27 mouse cellular contexts compared by ENCODE assay signal in the genomic region with DNA sequence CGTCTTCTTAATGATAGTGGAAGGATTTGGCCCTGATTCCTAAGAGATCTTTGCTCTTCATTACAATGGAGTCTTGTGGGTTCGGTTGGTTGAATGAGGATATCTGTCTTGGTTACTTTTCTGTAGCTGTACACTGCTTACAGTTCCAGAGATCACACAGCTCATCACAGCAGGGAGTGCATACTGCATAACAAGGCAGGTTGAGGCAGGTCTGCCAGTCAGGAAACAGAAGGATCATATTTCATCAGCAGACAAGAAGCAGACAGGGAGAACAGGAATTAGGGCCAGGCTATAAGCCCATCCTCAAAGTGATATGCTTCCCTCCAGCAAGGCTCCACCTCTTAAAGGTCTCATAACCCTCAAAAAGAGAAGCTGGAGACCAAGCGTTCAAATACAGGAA.
A peak's percentile ranks its signal among the peaks of the same experiment; 100 is the strongest.
DNase-seq lines count a peak whose midpoint lies in the region; ATAC-seq lines count a peak whose summit lies in the region.
"Had no signal": no experiment of that assay in that cellular context is flagged by ENCODE, and none has a peak within 500 bp of the region (broad histone marks: within the 10 kb centered on the region; RNA-seq: fewer than 3 reads in every experiment).

No protein-coding gene starts in this region.

- H3K9me3 ChIP-seq in embryonic facial prominence, embryonic 11.5 days (replicated peaks; ENCODE audit: control insufficient read depth, low read length), result no peaks in the 10 kb centered on the region
- H3K9me3 ChIP-seq in embryonic facial prominence, embryonic 10.5 days, result no peaks in the 10 kb centered on the region
- no peaks in the 10 kb centered on the region for H3K9me3 ChIP-seq in limb, embryonic 15.5 days
- H3K9me3 ChIP-seq in forebrain, embryonic 11.5 days (ENCODE audit: control insufficient read depth, low read length), result no peaks in the 10 kb centered on the region
- H3K9me3 ChIP-seq: embryonic facial prominence, embryonic 12.5 days; forebrain, embryonic 12.5 days; forebrain, embryonic 15.5 days; hindbrain, embryonic 10.5 days; hindbrain, embryonic 13.5 days had no signal

- H3K9ac ChIP-seq in embryonic facial prominence, embryonic 11.5 days (replicated peaks; ENCODE audit: low read length), result no peak overlapping the region
- no peak overlapping the region for H3K9ac ChIP-seq in limb, embryonic 15.5 days
- no peak overlapping the region for H3K9ac ChIP-seq in forebrain, embryonic 11.5 days (ENCODE audit: low read length)
- H3K9ac ChIP-seq: embryonic facial prominence, embryonic 12.5 days; forebrain, embryonic 12.5 days; forebrain, embryonic 15.5 days; hindbrain, embryonic 13.5 days had no signal

- no peak for ATAC-seq in embryonic facial prominence, embryonic 11.5 days (replicated peaks; ENCODE audit: insufficient number of reproducible peaks, low FRiP score, low TSS enrichment, low read depth)
- ATAC-seq in limb, embryonic 15.5 days (ENCODE audit: insufficient number of reproducible peaks, low FRiP score, low TSS enrichment, low read depth), result peak; percentile 35; the same call in 1 of the 2 replicates
- ATAC-seq in forebrain, embryonic 11.5 days (replicated peaks; ENCODE audit: low FRiP score), result no peak
- ATAC-seq: forebrain, embryonic 15.5 days; hindbrain, embryonic 16.5 days; intestine, embryonic 16.5 days had no signal

- peak; percentile 48 for DNase-seq in embryonic facial prominence, embryonic 11.5 days (ENCODE audit: low spot score)
- no peak for DNase-seq in embryonic facial prominence, embryonic 10.5 days (ENCODE audit: low spot score)
- DNase-seq in ES-CJ7 (ENCODE audit: low read depth, low spot score) (peak; percentile 70), ZHBTc4 (ENCODE audit: low read depth, low spot score) (peak; percentile 79)
- no peak for DNase-seq in B cell, adult 2 months
- DNase-seq in forebrain, embryonic 11.5 days (ENCODE audit: low spot score), result no peak
- DNase-seq: adrenal gland, adult 2 months; adrenal gland, postnatal 14 days; cerebellum, adult 11-12 months; cerebellum, adult 8-10 months; cerebellum, postnatal 10 days; cerebellum, postnatal 36 days; embryo, embryonic 11 days; gastrocnemius, postnatal 25 days; heart, adult 2 months; heart, postnatal 36 days; kidney, adult 18-20 months had no signal

- no peak overlapping the region for H3K4me2 ChIP-seq in embryonic facial prominence, embryonic 11.5 days (ENCODE audit: low read depth, low read length)
- H3K4me2 ChIP-seq in limb, embryonic 15.5 days, result no peak overlapping the region
- H3K4me2 ChIP-seq in forebrain, embryonic 11.5 days (ENCODE audit: low read depth, low read length, severe bottlenecking), result no peak overlapping the region
- H3K4me2 ChIP-seq: embryonic facial prominence, embryonic 12.5 days; forebrain, embryonic 12.5 days; forebrain, embryonic 15.5 days; heart, embryonic 11.5 days; hindbrain, embryonic 13.5 days had no signal

- no peak overlapping the region for H3K27ac ChIP-seq in embryonic facial prominence, embryonic 11.5 days (replicated peaks; ENCODE audit: low read depth, low read length)
- H3K27ac ChIP-seq in embryonic facial prominence, embryonic 10.5 days (replicated peaks), result no peak overlapping the region
- H3K27ac ChIP-seq in limb, embryonic 15.5 days, result no peak overlapping the region
- no peak overlapping the region for H3K27ac ChIP-seq in forebrain, embryonic 11.5 days (ENCODE audit: low read depth, low read length)
- H3K27ac ChIP-seq: embryonic facial prominence, embryonic 12.5 days; forebrain, embryonic 12.5 days; forebrain, embryonic 15.5 days; heart, adult 2 months; hindbrain, embryonic 10.5 days; hindbrain, embryonic 13.5 days had no signal

- no peak overlapping the region for H3K4me3 ChIP-seq in embryonic facial prominence, embryonic 11.5 days (ENCODE audit: low read depth, low read length)
- no peak overlapping the region for H3K4me3 ChIP-seq in embryonic facial prominence, embryonic 10.5 days
- H3K4me3 ChIP-seq in limb, embryonic 15.5 days, result no peak overlapping the region
- H3K4me3 ChIP-seq in forebrain, embryonic 11.5 days (ENCODE audit: low read depth, low read length), result no peak overlapping the region
- H3K4me3 ChIP-seq: embryonic facial prominence, embryonic 12.5 days; erythroblast, embryonic 14.5 days; forebrain, embryonic 12.5 days; forebrain, embryonic 15.5 days; heart, adult 2 months; hindbrain, embryonic 10.5 days; hindbrain, embryonic 13.5 days had no signal

- WGBS in embryonic facial prominence, embryonic 11.5 days, result 75% methylated on average over 3 of the region's 3 CpGs
- 75% methylated on average over 3 of the region's 3 CpGs for WGBS in embryonic facial prominence, embryonic 10.5 days
- 69% methylated on average over 3 of the region's 3 CpGs for WGBS in limb, embryonic 15.5 days
- 75% methylated on average over 3 of the region's 3 CpGs for WGBS in forebrain, embryonic 11.5 days

- H3K27me3 ChIP-seq in embryonic facial prominence, embryonic 11.5 days (ENCODE audit: control insufficient read depth, insufficient read depth, low read length), result no peaks in the 10 kb centered on the region
- no peaks in the 10 kb centered on the region for H3K27me3 ChIP-seq in embryonic facial prominence, embryonic 10.5 days (replicated peaks; ENCODE audit: low read depth, poor library complexity, severe bottlenecking)
- no peaks in the 10 kb centered on the region for H3K27me3 ChIP-seq in limb, embryonic 15.5 days
- H3K27me3 ChIP-seq in forebrain, embryonic 11.5 days (ENCODE audit: control insufficient read depth, insufficient read depth, low read length), result no peaks in the 10 kb centered on the region
- H3K27me3 ChIP-seq: embryonic facial prominence, embryonic 12.5 days; forebrain, embryonic 12.5 days; forebrain, embryonic 15.5 days; hindbrain, embryonic 13.5 days had no signal

- H3K36me3 ChIP-seq in embryonic facial prominence, embryonic 11.5 days (replicated peaks; ENCODE audit: control insufficient read depth, insufficient read depth, low read depth, low read length), result no peaks in the 10 kb centered on the region
- no peaks in the 10 kb centered on the region for H3K36me3 ChIP-seq in embryonic facial prominence, embryonic 10.5 days (replicated peaks)
- no peaks in the 10 kb centered on the region for H3K36me3 ChIP-seq in limb, embryonic 15.5 days
- no peaks in the 10 kb centered on the region for H3K36me3 ChIP-seq in forebrain, embryonic 11.5 days (ENCODE audit: control insufficient read depth, insufficient read depth, low read length)
- H3K36me3 ChIP-seq: embryonic facial prominence, embryonic 12.5 days; forebrain, embryonic 12.5 days; forebrain, embryonic 15.5 days; hindbrain, embryonic 10.5 days; hindbrain, embryonic 13.5 days had no signal

- H3K4me1 ChIP-seq in embryonic facial prominence, embryonic 11.5 days (ENCODE audit: control insufficient read depth, insufficient read depth, low read length), result no peaks in the 10 kb centered on the region
- peaks cover 6% of the 10 kb centered on the region; the same call in 1 of the 2 replicates for H3K4me1 ChIP-seq in embryonic facial prominence, embryonic 10.5 days
- H3K4me1 ChIP-seq in limb, embryonic 15.5 days, result no peaks in the 10 kb centered on the region
- no peaks in the 10 kb centered on the region for H3K4me1 ChIP-seq in forebrain, embryonic 11.5 days (replicated peaks; ENCODE audit: control insufficient read depth, insufficient read depth, low read length)
- H3K4me1 ChIP-seq: embryonic facial prominence, embryonic 12.5 days; forebrain, embryonic 12.5 days; forebrain, embryonic 15.5 days; hindbrain, embryonic 13.5 days had no signal

Comparison
In these comparisons a context has a peak if more than half of its experiments do, and no peak if none do; other contexts are left out.
1. DNase-seq: peak in embryonic facial prominence, embryonic 11.5 days (single experiment), ES-CJ7 (single experiment) and ZHBTc4 (single experiment); none in embryonic facial prominence, embryonic 10.5 days (single experiment), B cell, adult 2 months (0 of 2) and forebrain, embryonic 11.5 days (single experiment).